Mouse (Mus musculus): Measurements from ENCODE around the gene Wdr95. TPM values are rescaled to one million over a fixed set of nuclear protein-coding genes. Genes with fewer than 3 reads are reported as not detected.

Wdr95 gene
- polyA plus RNA-seq, 1 experiment, result not detected

DNA sequence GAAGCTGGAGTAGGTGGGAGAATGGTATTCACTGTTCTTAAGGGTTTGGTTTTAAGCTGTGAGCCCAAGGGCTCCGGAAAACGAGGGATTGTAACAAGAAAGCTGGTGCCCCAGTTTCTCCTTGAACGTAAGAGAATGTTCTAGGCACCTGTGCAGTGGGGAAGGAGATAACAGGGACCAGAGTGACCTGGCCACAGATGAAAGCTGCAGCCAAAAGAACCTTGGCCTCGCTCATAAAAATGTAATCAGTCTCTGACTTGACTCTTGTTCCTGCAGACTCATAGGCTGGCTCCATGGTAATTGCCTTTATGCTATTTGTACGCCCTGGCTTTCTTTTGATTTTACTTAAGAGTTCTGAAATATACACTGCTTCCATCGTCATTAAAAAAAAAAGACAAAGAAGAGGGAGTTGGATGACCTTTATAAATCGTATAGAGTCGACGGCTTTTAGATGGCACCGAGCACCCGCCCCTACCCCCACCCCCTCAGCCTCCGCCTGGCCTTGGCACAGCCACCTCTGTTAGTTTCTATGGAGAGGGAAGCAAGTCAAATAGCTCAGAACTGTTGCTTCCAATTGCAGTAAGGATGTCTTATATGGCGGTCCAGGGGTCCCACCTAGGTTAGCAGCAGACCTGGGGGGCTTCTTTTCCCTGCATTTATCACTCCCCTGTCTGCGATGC lies 121.2 kb downstream of the Wdr95 start:
- H3K4me3 ChIP-seq (ENCODE audit: low read depth, low read length), result peak overlapping the region; percentile 22; the same call in 1 of the 2 replicates
- no peaks in the 10 kb centered on the region for H3K36me3 ChIP-seq (ENCODE audit: control insufficient read depth, insufficient read depth, low read length, poor library complexity, severe bottlenecking)
- peaks cover 7% of the 10 kb centered on the region for H3K4me1 ChIP-seq (ENCODE audit: control insufficient read depth, insufficient read depth, low read length)
- peak overlapping the region; percentile 77 for H3K27ac ChIP-seq (ENCODE audit: insufficient read depth, low read length)
- peaks cover 8% of the 10 kb centered on the region for H3K9me3 ChIP-seq (replicated peaks; ENCODE audit: control insufficient read depth, insufficient read depth, low read length, poor library complexity, severe bottlenecking)
- H3K27me3 ChIP-seq (ENCODE audit: control insufficient read depth, insufficient read depth, low read length, poor library complexity, severe bottlenecking), result no peaks in the 10 kb centered on the region
- TF ChIP-seq CTCF (IDR thresholded peaks at IDR 0.05; ENCODE audit: low read depth, low read length) (no peak), POLR2A (IDR thresholded peaks at IDR 0.05; ENCODE audit: insufficient read depth, low read length) (no peak)
- peak overlapping the region; percentile 6 for H3K9ac ChIP-seq (ENCODE audit: low read depth, poor library complexity, severe bottlenecking)

DNA sequence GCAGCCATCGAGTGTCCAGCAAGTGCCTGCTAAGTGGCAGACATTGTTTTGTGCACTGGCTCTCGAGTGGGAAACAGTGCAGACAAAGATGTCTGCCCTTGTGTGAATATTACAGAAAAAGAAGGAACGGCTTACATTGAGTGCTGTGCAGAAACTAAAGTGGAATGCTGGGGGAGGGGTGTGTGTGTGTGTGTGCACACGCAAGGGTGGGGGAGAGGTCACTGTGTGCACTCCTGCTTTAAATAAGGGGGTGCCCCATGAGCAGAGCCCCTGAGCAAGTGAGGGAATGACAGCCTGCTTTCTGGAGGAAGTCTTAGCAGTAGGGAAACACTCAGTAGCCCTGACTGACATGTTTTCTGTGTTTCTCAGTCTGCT lies 121.7 kb downstream of the Wdr95 start:
- Histone ChIP-seq H3K4me1 (ENCODE audit: control insufficient read depth, insufficient read depth, low read length) (peaks cover 7% of the 10 kb centered on the region), H3K9me3 (replicated peaks; ENCODE audit: control insufficient read depth, insufficient read depth, low read length, poor library complexity, severe bottlenecking) (peaks cover 8% of the 10 kb centered on the region), H3K4me3 (ENCODE audit: low read depth, low read length) (no peak overlapping the region), H3K36me3 (ENCODE audit: control insufficient read depth, insufficient read depth, low read length, poor library complexity, severe bottlenecking) (no peaks in the 10 kb centered on the region), H3K27ac (ENCODE audit: insufficient read depth, low read length) (no peak overlapping the region), H3K9ac (ENCODE audit: low read depth, poor library complexity, severe bottlenecking) (peak overlapping the region; percentile 6; the same call in 1 of the 2 replicates), H3K27me3 (ENCODE audit: control insufficient read depth, insufficient read depth, low read length, poor library complexity, severe bottlenecking) (no peaks in the 10 kb centered on the region)
- TF ChIP-seq EP300 (IDR thresholded peaks at IDR 0.05; ENCODE audit: insufficient read depth, low read depth, low read length) (no peak), CTCF (IDR thresholded peaks at IDR 0.05; ENCODE audit: low read depth, low read length) (no peak), POLR2A (IDR thresholded peaks at IDR 0.05; ENCODE audit: insufficient read depth, low read length) (no peak)

DNA sequence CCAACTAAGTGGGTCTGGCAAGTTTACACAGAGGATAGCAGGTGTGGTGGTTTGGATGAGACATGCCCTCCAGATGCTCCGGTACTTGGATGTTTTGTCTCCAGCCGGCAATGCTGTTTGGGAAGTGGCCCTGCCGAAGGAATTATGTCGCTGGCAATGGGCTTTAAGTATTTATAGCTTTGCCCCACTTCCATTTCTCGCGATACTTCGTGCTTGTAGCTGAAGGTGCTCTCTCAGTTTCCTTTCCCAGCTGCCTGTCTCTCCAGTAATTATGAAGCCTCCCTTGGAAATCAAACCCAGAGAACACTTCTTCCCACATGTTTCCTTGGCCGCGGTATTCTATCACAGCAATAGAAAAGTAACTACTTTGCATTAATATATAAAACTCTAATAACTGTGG lies 127.2 kb downstream of the Wdr95 start:
- H3K9me3 ChIP-seq (replicated peaks; ENCODE audit: control insufficient read depth, insufficient read depth, low read length, poor library complexity, severe bottlenecking), result peaks cover 8% of the 10 kb centered on the region
- H3K36me3 ChIP-seq (ENCODE audit: control insufficient read depth, insufficient read depth, low read length, poor library complexity, severe bottlenecking), result no peaks in the 10 kb centered on the region
- peak overlapping the region; percentile 56 for H3K9ac ChIP-seq (ENCODE audit: low read depth, poor library complexity, severe bottlenecking)
- H3K27me3 ChIP-seq (ENCODE audit: control insufficient read depth, insufficient read depth, low read length, poor library complexity, severe bottlenecking), result no peaks in the 10 kb centered on the region
- peaks cover 5% of the 10 kb centered on the region for H3K4me1 ChIP-seq (ENCODE audit: control insufficient read depth, insufficient read depth, low read length)
- TF ChIP-seq POLR2A (IDR thresholded peaks at IDR 0.05; ENCODE audit: insufficient read depth, low read length) (no peak), CTCF (IDR thresholded peaks at IDR 0.05; ENCODE audit: low read depth, low read length) (no peak), EP300 (IDR thresholded peaks at IDR 0.05; ENCODE audit: insufficient read depth, low read depth, low read length) (no peak)
- H3K4me3 ChIP-seq (ENCODE audit: low read depth, low read length), result no peak overlapping the region
- H3K27ac ChIP-seq (ENCODE audit: insufficient read depth, low read length), result peak overlapping the region; percentile 48; the same call in 1 of the 2 replicates

DNA sequence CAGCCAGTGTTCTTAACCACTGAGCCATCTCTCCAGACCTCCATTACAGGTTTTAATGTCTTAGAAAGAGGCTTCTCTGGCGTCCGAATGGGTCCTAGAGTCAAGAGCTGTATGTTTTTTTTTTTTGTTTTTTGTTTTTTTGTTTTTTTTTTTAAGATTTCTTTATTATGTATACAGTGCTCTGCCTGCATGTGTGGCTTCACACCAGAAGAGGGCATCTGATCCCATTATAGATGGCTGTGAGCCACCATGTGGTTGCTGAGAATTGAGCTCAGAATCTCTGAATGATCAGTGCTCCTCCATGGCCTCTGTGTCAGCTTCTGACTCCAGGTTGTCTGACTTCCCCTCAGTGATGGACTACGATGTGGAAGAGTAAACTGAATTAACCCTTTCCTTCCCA lies 129.5 kb downstream of the Wdr95 start:
- H3K27me3 ChIP-seq (ENCODE audit: control insufficient read depth, insufficient read depth, low read length, poor library complexity, severe bottlenecking), result no peaks in the 10 kb centered on the region
- peak overlapping the region; percentile 51; the same call in 1 of the 2 replicates for H3K27ac ChIP-seq (ENCODE audit: insufficient read depth, low read length)
- peaks cover 5% of the 10 kb centered on the region for H3K4me1 ChIP-seq (ENCODE audit: control insufficient read depth, insufficient read depth, low read length)
- H3K9me3 ChIP-seq (replicated peaks; ENCODE audit: control insufficient read depth, insufficient read depth, low read length, poor library complexity, severe bottlenecking), result peaks cover 6% of the 10 kb centered on the region
- no peak overlapping the region for H3K9ac ChIP-seq (ENCODE audit: low read depth, poor library complexity, severe bottlenecking)
- TF ChIP-seq EP300 (IDR thresholded peaks at IDR 0.05; ENCODE audit: insufficient read depth, low read depth, low read length) (no peak), POLR2A (IDR thresholded peaks at IDR 0.05; ENCODE audit: insufficient read depth, low read length) (no peak), CTCF (IDR thresholded peaks at IDR 0.05; ENCODE audit: low read depth, low read length) (no peak)
- H3K36me3 ChIP-seq (ENCODE audit: control insufficient read depth, insufficient read depth, low read length, poor library complexity, severe bottlenecking), result no peaks in the 10 kb centered on the region
- H3K4me3 ChIP-seq (ENCODE audit: low read depth, low read length), result no peak overlapping the region

DNA sequence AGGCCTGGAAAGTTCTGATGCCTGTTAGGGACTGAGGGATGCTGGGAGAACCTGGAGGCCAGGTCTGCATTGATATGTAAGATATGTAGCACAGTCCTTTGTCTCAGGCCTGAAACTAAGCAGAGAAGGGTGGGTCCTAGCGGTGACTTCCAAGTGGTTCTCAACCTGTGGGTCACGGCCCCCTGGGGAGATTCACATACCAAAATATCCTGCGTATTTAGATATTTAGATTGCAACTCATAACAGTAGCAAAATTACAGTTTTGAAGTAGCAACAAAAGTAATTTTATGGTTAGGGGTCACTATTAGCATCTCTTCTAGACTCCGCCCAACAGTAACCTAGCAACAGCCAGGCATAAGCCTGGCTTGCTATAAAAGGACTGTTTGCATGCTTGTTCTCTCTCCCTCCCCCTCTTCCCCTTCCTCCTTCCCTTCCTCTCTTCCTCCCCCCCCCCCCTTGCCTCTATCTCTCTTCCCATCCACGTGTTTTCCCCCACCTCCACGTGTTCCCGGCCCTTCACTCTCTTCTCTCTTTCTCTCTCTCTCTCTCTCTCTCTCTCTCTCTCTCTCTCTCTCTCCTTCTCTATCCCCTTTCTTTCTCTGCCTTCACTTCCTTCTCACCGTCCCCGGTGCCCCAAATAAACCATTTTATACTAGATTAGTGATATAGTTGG lies 130.4 kb downstream of the Wdr95 start:
- TF ChIP-seq CTCF (IDR thresholded peaks at IDR 0.05; ENCODE audit: low read depth, low read length), result no peak
- H3K4me3 ChIP-seq (ENCODE audit: low read depth, low read length), result no peak overlapping the region
- peaks cover 3% of the 10 kb centered on the region for H3K4me1 ChIP-seq (ENCODE audit: control insufficient read depth, insufficient read depth, low read length)
- H3K9me3 ChIP-seq (replicated peaks; ENCODE audit: control insufficient read depth, insufficient read depth, low read length, poor library complexity, severe bottlenecking), result peaks cover 6% of the 10 kb centered on the region
- H3K27ac ChIP-seq (ENCODE audit: insufficient read depth, low read length), result no peak overlapping the region; the same call in 1 of the 2 replicates
- H3K27me3 ChIP-seq (ENCODE audit: control insufficient read depth, insufficient read depth, low read length, poor library complexity, severe bottlenecking), result no peaks in the 10 kb centered on the region
- peak overlapping the region; percentile 29; the same call in 1 of the 2 replicates for H3K9ac ChIP-seq (ENCODE audit: low read depth, poor library complexity, severe bottlenecking)
- no peaks in the 10 kb centered on the region for H3K36me3 ChIP-seq (ENCODE audit: control insufficient read depth, insufficient read depth, low read length, poor library complexity, severe bottlenecking)

DNA sequence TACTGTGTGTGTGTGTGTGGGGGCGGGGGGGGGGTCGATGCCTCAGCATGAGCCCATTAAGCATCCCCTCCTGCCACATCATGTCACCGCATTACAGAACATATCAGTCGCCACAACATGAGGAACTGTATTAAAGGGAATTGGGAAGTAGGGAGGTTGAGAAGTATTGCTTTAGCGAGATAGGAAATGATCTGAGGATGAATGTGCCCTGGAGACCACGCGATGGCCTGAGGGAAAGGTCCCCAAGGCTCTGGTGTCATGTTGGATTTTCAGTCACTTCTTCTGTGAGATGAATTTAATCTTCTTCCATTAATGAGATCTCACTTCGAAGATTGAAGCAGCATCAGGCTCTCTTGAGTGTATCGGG lies 130.9 kb downstream of the Wdr95 start:
- TF ChIP-seq EP300 (IDR thresholded peaks at IDR 0.05; ENCODE audit: insufficient read depth, low read depth, low read length) (no peak), CTCF (IDR thresholded peaks at IDR 0.05; ENCODE audit: low read depth, low read length) (no peak), POLR2A (IDR thresholded peaks at IDR 0.05; ENCODE audit: insufficient read depth, low read length) (no peak)
- Histone ChIP-seq H3K27me3 (ENCODE audit: control insufficient read depth, insufficient read depth, low read length, poor library complexity, severe bottlenecking) (no peaks in the 10 kb centered on the region), H3K36me3 (ENCODE audit: control insufficient read depth, insufficient read depth, low read length, poor library complexity, severe bottlenecking) (no peaks in the 10 kb centered on the region), H3K9me3 (replicated peaks; ENCODE audit: control insufficient read depth, insufficient read depth, low read length, poor library complexity, severe bottlenecking) (peaks cover 6% of the 10 kb centered on the region), H3K9ac (ENCODE audit: low read depth, poor library complexity, severe bottlenecking) (peak overlapping the region; percentile 29; the same call in 1 of the 2 replicates), H3K4me1 (ENCODE audit: control insufficient read depth, insufficient read depth, low read length) (peaks cover 3% of the 10 kb centered on the region), H3K4me3 (ENCODE audit: low read depth, low read length) (no peak overlapping the region), H3K27ac (ENCODE audit: insufficient read depth, low read length) (peak overlapping the region; percentile 62; the same call in 1 of the 2 replicates)
